Mouse (Mus musculus) mesoderm, embryonic 11.5 days (tissue): ENCODE data around the gene Notch1.

Source experiments
- DNase-seq: peaks from one replicate; pipeline ENCODE4 v3.0.0-alpha.2; 2012; ENCODE audit warnings: low read depth, low spot score

Gene Notch1

GRCm38 (mm10) chr2:26481724-26482495 is 34.6 kb downstream of the Notch1 start:
- DNase-seq: no peak

GRCm38 (mm10) chr2:26480911-26481310 is 35.6 kb downstream of the Notch1 start:
- no peak for DNase-seq

- DNase-seq: no peak
These were observed 37.7 kb downstream of the Notch1 start for GRCm38 (mm10) chr2:26478685-26479205.

- no peak for DNase-seq
These were observed 38.6 kb downstream of the Notch1 start for GRCm38 (mm10) chr2:26477911-26478310.

GRCm38 (mm10) chr2:26475505-26476430 is 40.7 kb downstream of the Notch1 start:
- DNase-seq: peak; percentile 70

- no peak for DNase-seq
These were observed 41.5 kb downstream of the Notch1 start for GRCm38 (mm10) chr2:26474789-26475504.

- DNase-seq: no peak
These were observed 44.0 kb downstream of the Notch1 start for GRCm38 (mm10) chr2:26472312-26473090.

GRCm38 (mm10) chr2:26471652-26472285 is 44.7 kb downstream of the Notch1 start:
- DNase-seq: no peak

- DNase-seq: no peak
These were observed 45.5 kb downstream of the Notch1 start for GRCm38 (mm10) chr2:26470967-26471366.

GRCm38 (mm10) chr2:26468376-26468775 is 48.1 kb downstream of the Notch1 start:
- no peak for DNase-seq

GRCm38 (mm10) chr2:26463412-26463811 is 53.1 kb downstream of the Notch1 start:
- no peak for DNase-seq

GRCm38 (mm10) chr2:26462980-26463379 is 53.5 kb downstream of the Notch1 start:
- DNase-seq: no peak

GRCm38 (mm10) chr2:26461667-26462066 is 54.8 kb downstream of the Notch1 start:
- no peak for DNase-seq

GRCm38 (mm10) chr2:26460837-26461236 is 55.6 kb downstream of the Notch1 start:
- no peak for DNase-seq

- DNase-seq: no peak
These were observed 56.3 kb downstream of the Notch1 start for GRCm38 (mm10) chr2:26460097-26460646.

- peak; percentile 52 for DNase-seq
These were observed 57.0 kb downstream of the Notch1 start for GRCm38 (mm10) chr2:26459478-26459877.

- DNase-seq: peak; percentile 54
These were observed 57.9 kb downstream of the Notch1 start for GRCm38 (mm10) chr2:26458402-26459124.

- peak; percentile 81 for DNase-seq
These were observed 67.1 kb downstream of the Notch1 start for GRCm38 (mm10) chr2:26449121-26450060.
